Mouse (Mus musculus) limb, embryonic 15.5 days (tissue): ENCODE results near the gene Dok1. TPM values are rescaled to one million over a fixed set of nuclear protein-coding genes. Genes with fewer than 3 reads are reported as not detected.
A peak's percentile ranks its signal among the peaks of the same experiment; 100 is the strongest.

Experiments used
- ATAC-seq: fragments of 200-750 bp; cut with Nextera tagmentation; 2 replicates; pipeline ENCODE4 v1.8.0; 2017; ENCODE audit warnings: low read depth, moderate TSS enrichment; ENCODE audit not compliant: insufficient number of reproducible peaks, low FRiP score, low TSS enrichment
- H3K27ac ChIP-seq: fragments of 300-500 bp; sonication (generic); 2 replicates; pipeline ENCODE4 v1.5.1; 2015; ENCODE audit warnings: moderate library complexity, mild to moderate bottlenecking, inconsistent platforms
- H3K27me3 ChIP-seq: fragments of 300-500 bp; sonication (generic); 2 replicates; pipeline ENCODE4 v1.6.1; 2015; ENCODE audit warnings: inconsistent platforms
- H3K36me3 ChIP-seq: fragments of 300-500 bp; sonication (generic); 2 replicates; pipeline ENCODE4 v1.6.1; 2015; ENCODE audit warnings: inconsistent platforms
- H3K4me1 ChIP-seq: fragments of 300-500 bp; sonication (generic); 2 replicates; pipeline ENCODE4 v1.6.1; 2015; ENCODE audit warnings: inconsistent platforms
- H3K4me2 ChIP-seq: fragments of 300-500 bp; sonication (generic); 2 replicates; pipeline ENCODE4 v1.6.1; 2015; ENCODE audit warnings: mild to moderate bottlenecking, inconsistent platforms
- H3K4me3 ChIP-seq: fragments of 300-500 bp; sonication (generic); 2 replicates; pipeline ENCODE4 v1.5.1; 2015; ENCODE audit warnings: mild to moderate bottlenecking, inconsistent platforms
- H3K9ac ChIP-seq: fragments of 300-500 bp; sonication (generic); 2 replicates; pipeline ENCODE4 v1.6.1; 2015; ENCODE audit warnings: inconsistent platforms
- H3K9me3 ChIP-seq: fragments of 300-500 bp; sonication (generic); 2 replicates; pipeline ENCODE4 v1.6.1; 2016; ENCODE audit warnings: inconsistent platforms
- WGBS: fragments of 180-500 bp; shearing (Covaris S2); methylation state at CpG from one replicate; pipeline ENCODE4 v1.1.7; 2015; 5-methylcytosine and 5-hydroxymethylcytosine counted together
- polyA plus RNA-seq: library from polyadenylated mRNA; unstranded; fragments of >200 nt; fragmentation: Nextera tagmentation; extraction: Ambion mirVana; gene quantifications from 2 replicates; pipeline ENCODE4 v1.2.1, GENCODE M21; 2015

The Dok1 gene
- polyA plus RNA-seq, 1 experiment from 2014 or later = 13.1 TPM

DNA sequence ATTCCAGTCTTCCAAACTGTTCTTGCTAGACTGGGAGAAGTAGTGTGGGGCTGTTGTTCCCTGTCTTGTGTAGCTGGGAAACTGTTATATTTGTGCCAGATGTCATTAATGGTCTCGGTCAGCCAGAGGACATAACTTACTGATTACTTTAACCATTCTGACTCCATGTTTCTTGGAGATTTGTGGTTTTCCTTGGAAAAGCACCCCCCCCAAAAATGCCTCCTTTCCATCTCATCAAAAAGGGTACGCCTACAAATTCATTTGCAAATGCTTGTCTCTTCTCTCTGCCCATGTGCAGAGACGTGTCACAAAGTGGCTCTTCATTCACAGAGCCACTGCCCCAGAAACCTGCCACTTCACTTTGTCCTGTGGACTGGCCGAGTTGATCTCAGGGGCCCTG lies 8.8 kb downstream of the Dok1 start:
- Histone ChIP-seq H3K27ac (no peak overlapping the region), H3K9ac (no peak overlapping the region), H3K27me3 (no peaks in the 10 kb centered on the region), H3K4me3 (no peak overlapping the region), H3K9me3 (no peaks in the 10 kb centered on the region), H3K36me3 (no peaks in the 10 kb centered on the region), H3K4me1 (peaks cover 15% of the 10 kb centered on the region), H3K4me2 (no peak overlapping the region)
- WGBS = 58% methylated on average over 4 of the region's 4 CpGs
- no peak for ATAC-seq

DNA sequence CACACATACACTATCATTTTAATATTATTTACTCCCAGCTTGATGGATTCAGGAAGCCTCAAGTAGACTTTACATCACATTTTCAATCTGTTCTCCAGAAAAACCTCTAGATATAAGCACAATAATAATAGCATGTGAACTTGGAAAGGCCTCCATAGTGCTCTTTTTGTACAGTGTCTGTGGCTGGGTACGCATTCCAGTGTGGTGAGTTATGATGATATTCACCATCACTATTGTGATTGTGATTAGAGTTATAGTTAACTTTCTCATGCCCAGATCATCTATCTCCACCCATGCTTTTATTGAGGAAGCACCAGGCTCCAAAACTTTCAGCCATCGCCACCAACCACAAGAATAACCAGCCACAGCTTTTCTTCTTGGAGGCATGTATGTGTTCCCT lies 9.5 kb downstream of the Dok1 start:
- Histone ChIP-seq H3K27me3 (no peaks in the 10 kb centered on the region), H3K9me3 (no peaks in the 10 kb centered on the region), H3K9ac (no peak overlapping the region), H3K36me3 (no peaks in the 10 kb centered on the region), H3K4me2 (no peak overlapping the region), H3K27ac (no peak overlapping the region), H3K4me1 (peaks cover 9% of the 10 kb centered on the region), H3K4me3 (no peak overlapping the region)
- no peak for ATAC-seq
- WGBS = 88% methylated on average over 2 of the region's 2 CpGs

DNA sequence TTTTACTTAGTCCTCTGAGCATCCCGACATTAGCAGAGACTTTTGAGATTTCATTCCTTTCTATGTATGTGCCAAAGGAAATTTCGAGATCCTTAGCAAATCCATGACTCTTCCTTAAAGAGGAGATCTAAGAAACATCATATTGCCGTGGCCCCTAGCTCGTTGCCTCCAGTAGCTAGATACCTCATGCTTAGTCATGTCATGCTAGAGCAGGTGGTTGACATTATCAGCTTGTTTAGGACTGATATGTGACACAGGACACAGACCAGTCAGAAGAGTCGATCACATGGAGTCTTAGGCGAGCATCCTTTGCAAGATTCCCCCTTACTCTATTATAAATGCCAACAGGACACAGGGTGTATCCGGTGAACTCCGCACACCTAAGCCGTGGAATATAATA lies 10.3 kb downstream of the Dok1 start:
- ATAC-seq = no peak
- no peak overlapping the region for H3K9ac ChIP-seq
- H3K36me3 ChIP-seq = no peaks in the 10 kb centered on the region
- 84% methylated on average over 9 of the region's 9 CpGs for WGBS
- H3K9me3 ChIP-seq = no peaks in the 10 kb centered on the region
- H3K27ac ChIP-seq = no peak overlapping the region
- H3K4me3 ChIP-seq = no peak overlapping the region
- H3K27me3 ChIP-seq = no peaks in the 10 kb centered on the region
- H3K4me1 ChIP-seq = peaks cover 6% of the 10 kb centered on the region
- H3K4me2 ChIP-seq = no peak overlapping the region

DNA sequence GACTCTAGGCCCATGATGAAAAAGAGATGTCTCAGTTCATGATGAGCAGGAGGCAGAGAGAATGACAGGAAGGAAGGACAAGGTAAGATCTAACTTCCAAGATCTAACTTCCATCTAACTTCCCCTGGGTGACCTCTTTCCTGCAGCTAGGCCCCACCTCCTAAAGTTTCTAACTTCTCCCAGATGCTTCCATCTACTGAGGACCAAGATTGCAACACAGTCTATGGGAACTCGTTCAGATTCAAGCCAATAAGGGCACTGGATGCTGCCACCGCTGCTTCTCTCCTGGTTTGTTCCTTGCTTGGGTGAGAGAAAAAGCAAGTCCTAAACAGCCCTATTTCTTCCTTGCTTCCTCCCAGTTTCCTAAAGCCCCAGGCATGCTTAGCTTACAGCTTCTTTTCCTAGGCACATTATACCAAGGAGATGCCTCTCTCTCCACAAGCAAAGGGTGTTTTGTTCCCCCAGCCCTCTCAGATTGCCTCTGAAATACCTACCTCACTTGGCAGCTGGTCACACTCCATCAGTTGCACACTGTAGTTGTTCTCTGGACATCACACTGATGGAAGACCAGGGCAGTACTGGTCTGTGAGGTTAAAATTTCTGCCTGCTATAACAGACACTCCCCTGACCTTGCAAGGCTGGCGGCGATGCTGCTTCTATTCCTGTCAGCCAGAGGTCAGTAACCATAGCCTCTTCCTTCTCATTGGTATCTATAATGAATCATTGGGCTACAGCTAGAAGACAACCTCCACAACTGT lies 12.3 kb downstream of the Dok1 start:
- no peaks in the 10 kb centered on the region for H3K36me3 ChIP-seq
- no peak overlapping the region for H3K27ac ChIP-seq
- H3K4me1 ChIP-seq = 0 out of 2 replicates have a peak, but pooled peaks cover 5% of the 10 kb centered on the region
- H3K4me2 ChIP-seq = no peak overlapping the region
- H3K27me3 ChIP-seq = no peaks in the 10 kb centered on the region
- H3K4me3 ChIP-seq = no peak overlapping the region
- no peak for ATAC-seq
- WGBS = 79% methylated on average over 4 of the region's 4 CpGs
- no peak overlapping the region for H3K9ac ChIP-seq
- H3K9me3 ChIP-seq = no peaks in the 10 kb centered on the region

DNA sequence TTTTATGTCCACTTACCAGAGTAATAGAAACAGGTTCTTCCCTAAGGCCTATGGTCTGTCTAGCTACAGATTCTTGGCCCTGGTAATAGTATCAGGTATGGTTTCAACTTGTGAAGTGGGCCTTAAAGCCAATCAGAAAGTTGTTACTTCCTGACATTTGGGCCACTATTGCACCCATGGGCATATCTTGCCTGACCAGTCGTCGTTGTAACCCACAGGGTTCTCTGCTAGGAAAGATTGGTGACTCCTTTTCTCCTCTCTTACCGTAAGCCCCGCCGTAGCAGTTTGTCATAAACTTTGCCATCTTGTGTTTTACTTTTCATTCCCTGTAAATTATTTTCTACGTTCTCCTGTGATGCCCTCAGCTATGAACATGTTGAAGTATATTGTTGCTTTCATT lies 13.2 kb downstream of the Dok1 start:
- Histone ChIP-seq H3K9ac (no peak overlapping the region), H3K27ac (no peak overlapping the region), H3K4me2 (no peak overlapping the region), H3K4me3 (no peak overlapping the region), H3K9me3 (no peaks in the 10 kb centered on the region), H3K27me3 (no peaks in the 10 kb centered on the region), H3K36me3 (no peaks in the 10 kb centered on the region), H3K4me1 (0 out of 2 replicates have a peak, but pooled peaks cover 5% of the 10 kb centered on the region)
- no peak for ATAC-seq
- 83% methylated on average over 6 of the region's 6 CpGs for WGBS

DNA sequence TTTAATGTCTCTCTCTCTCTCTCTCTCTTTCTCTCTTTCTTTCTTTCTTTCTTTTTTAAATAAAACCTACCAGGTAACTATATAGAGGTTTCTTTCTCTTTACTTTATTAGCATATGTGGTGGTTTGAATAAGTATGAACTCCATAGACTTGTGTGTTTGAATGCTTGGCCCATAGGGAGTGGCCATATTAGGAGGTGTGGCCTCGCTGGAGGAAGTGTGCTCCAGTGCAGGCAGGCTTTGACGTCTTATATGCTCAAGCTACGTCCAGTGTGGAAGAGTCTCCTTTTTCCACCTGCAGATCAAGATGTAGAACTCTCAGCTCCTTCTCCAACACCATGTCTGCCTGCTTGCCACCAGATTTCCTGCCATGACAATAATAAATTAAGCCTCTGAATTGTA lies 14.2 kb downstream of the Dok1 start:
- Histone ChIP-seq H3K4me3 (no peak overlapping the region), H3K27ac (no peak overlapping the region), H3K27me3 (no peaks in the 10 kb centered on the region), H3K36me3 (no peaks in the 10 kb centered on the region), H3K9me3 (no peaks in the 10 kb centered on the region), H3K4me1 (0 out of 2 replicates have a peak, but pooled peaks cover 5% of the 10 kb centered on the region), H3K4me2 (no peak overlapping the region), H3K9ac (no peak overlapping the region)
- 61% methylated on average over 3 of the region's 3 CpGs for WGBS
- no peak for ATAC-seq

DNA sequence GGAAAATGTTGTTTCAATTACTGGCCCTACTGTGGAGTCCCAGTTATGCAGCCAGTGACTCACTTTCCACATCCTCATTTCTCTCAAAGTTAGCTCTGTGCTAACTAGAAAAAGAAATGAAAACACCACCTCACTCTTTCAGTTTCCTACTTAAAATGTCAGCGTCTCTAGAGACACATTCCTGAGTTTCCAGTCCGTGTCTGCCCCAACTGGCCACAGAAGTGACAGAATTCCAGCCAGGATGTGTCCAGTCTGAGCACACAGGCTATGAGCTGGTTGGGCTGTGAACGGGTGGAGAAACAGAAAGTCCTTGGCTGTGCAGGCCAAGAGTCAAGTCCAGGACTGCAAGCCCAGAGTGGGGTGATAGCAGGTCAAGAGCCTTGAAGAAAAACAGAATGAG lies 16.1 kb downstream of the Dok1 start:
- no peaks in the 10 kb centered on the region for H3K9me3 ChIP-seq
- no peak overlapping the region for H3K4me2 ChIP-seq
- H3K4me1 ChIP-seq = 0 out of 2 replicates have a peak, but pooled peaks cover 5% of the 10 kb centered on the region
- no peaks in the 10 kb centered on the region for H3K36me3 ChIP-seq
- 46% methylated on average over 3 of the region's 3 CpGs for WGBS
- no peaks in the 10 kb centered on the region for H3K27me3 ChIP-seq
- no peak for ATAC-seq
- H3K9ac ChIP-seq = no peak overlapping the region
- H3K27ac ChIP-seq = peak overlapping the region; percentile 30
- H3K4me3 ChIP-seq = no peak overlapping the region

DNA sequence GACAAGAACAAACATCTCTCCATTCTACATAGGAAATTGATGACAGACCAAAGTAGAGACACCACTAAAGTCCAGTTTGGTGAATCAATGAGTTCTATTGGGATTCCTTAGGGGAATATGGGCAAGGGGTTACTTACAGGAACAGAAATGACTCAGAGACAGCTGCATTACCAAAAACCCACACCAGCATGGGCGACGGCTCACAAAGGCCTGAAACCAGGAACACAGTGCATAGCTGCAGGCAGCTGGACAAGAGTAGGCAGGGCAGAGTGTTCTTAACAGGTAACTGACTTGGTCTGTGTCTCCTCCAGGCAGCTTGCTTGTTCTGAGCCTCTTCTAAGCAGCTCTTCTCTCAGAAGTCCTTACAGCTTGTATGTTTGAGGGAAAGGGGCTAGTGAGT lies 17.5 kb downstream of the Dok1 start:
- no peak overlapping the region for H3K4me3 ChIP-seq
- 0 out of 2 replicates have a peak, but pooled peaks cover 5% of the 10 kb centered on the region for H3K4me1 ChIP-seq
- no peak overlapping the region for H3K27ac ChIP-seq
- no peaks in the 10 kb centered on the region for H3K27me3 ChIP-seq
- H3K9ac ChIP-seq = no peak overlapping the region
- no peaks in the 10 kb centered on the region for H3K9me3 ChIP-seq
- H3K4me2 ChIP-seq = no peak overlapping the region
- WGBS = 84% methylated on average over 2 of the region's 2 CpGs
- no peaks in the 10 kb centered on the region for H3K36me3 ChIP-seq
- ATAC-seq = no peak

DNA sequence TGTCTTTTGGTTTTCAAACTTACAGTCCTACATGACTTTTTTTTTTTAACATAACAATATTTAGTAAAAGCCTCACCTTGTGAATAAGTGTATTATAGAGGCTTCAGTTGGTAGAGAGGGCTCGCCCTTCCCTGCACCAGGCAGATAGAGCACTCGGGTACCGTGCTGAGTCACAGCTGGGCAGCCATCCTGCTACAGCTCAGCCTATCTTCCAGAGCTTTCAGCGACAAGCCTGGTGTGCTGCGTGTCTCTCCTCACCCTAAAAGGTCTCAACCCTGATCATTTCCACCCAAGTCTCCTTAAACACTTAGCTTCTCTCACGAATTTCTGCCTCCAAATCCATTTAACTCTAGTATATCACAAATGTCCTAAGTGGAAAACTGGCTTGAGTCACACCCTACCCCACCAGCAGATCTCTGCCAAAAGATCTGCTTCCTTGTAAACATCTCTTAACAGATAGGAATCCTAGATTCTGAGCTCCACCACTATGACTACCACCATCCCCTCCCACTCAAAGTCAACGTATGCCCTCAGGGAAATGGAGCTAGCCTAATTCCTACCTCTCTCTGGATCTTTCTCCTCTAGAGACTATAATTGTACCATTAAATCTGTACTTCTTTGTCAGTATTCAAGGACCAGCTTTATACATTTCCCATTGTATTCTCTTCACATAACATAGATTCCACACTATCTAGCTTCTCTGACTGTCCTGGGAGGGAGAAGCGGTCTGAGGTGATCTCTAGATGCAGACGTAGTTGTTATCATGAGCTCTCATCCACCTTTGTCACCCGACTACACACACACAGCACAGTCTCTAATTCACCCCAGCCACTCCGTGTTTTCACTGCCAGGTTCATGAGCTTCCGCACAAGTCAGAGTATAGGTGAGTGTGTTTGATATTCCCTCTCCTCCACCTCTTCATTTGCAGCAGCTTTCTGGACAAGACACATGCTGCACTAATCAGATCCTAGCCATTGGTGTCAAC lies 18.5 kb downstream of the Dok1 start:
- H3K27ac ChIP-seq = no peak overlapping the region
- 0 out of 2 replicates have a peak, but pooled peaks cover 5% of the 10 kb centered on the region for H3K4me1 ChIP-seq
- ATAC-seq = no peak
- H3K4me2 ChIP-seq = no peak overlapping the region
- no peaks in the 10 kb centered on the region for H3K9me3 ChIP-seq
- no peaks in the 10 kb centered on the region for H3K27me3 ChIP-seq
- H3K4me3 ChIP-seq = no peak overlapping the region
- no peaks in the 10 kb centered on the region for H3K36me3 ChIP-seq
- WGBS = 70% methylated on average over 12 of the region's 12 CpGs
- H3K9ac ChIP-seq = no peak overlapping the region

DNA sequence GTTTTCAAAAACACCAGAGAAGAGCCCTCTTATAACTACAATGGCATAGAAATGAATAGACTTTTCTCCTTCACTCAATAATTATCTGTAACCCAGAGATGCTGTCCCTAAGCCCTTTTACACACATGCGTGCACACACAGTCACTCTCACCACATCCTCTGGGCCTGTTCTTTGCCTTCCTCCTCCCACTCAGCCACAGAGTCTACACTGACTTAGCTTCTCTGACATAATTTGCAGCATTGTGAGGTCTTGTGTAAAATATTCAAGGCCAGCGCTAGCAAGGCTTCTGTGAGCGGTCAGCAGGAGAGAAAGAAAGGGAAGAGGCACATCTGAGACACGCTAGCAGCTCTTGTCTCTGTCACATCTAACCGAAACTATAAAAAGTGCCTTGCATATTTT lies 19.8 kb downstream of the Dok1 start:
- Histone ChIP-seq H3K9ac (no peak overlapping the region), H3K4me2 (no peak overlapping the region), H3K4me1 (0 out of 2 replicates have a peak, but pooled peaks cover 5% of the 10 kb centered on the region), H3K4me3 (no peak overlapping the region), H3K27ac (no peak overlapping the region), H3K9me3 (no peaks in the 10 kb centered on the region), H3K36me3 (no peaks in the 10 kb centered on the region), H3K27me3 (no peaks in the 10 kb centered on the region)
- WGBS = 64% methylated on average over 5 of the region's 5 CpGs
- ATAC-seq = no peak

DNA sequence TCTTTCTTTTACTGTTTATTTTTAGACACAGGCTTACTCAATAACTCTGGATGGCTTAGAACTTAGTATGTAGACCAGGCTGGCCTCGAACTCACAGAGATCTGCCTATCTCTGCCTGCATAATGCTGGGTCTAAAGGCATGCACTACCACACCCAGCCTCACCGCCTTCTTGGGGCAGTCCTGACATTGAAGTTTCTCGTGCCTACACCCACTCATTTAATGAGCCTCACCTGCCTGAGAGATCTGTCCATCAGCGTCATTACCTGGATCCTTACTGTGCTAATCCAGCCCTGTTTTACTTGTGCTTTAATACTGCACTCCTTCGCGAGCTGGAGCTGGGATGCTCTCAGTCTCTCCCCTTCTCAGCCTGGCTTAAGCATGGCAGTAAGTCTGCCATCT lies 21.5 kb downstream of the Dok1 start:
- Histone ChIP-seq H3K4me2 (no peak overlapping the region), H3K9ac (no peak overlapping the region), H3K27ac (no peak overlapping the region), H3K4me1 (no peaks in the 10 kb centered on the region), H3K27me3 (no peaks in the 10 kb centered on the region), H3K36me3 (no peaks in the 10 kb centered on the region), H3K4me3 (no peak overlapping the region), H3K9me3 (no peaks in the 10 kb centered on the region)
- 65% methylated on average over 6 of the region's 6 CpGs for WGBS
- no peak for ATAC-seq

DNA sequence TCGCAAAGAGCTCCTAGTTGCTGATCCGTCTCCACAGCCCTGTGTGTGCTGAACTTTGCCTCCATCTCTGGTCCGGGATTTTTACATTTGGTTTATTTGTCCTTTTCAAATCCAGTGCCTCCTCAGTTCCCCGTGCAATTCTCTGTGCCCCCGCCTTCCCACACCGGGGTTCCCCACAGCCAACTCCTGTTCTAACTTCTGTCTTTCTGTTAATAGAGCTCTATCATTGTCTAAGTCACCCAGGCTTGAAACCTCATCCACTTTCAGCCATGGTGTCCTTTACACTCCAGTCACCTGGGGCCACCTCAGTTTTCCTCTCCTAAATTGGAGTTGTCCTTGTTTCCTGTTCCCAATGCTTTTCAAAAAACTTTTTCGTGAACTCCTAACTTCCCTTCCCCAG lies 22.0 kb downstream of the Dok1 start:
- Histone ChIP-seq H3K9me3 (no peaks in the 10 kb centered on the region), H3K27ac (no peak overlapping the region), H3K4me2 (no peak overlapping the region), H3K4me1 (no peaks in the 10 kb centered on the region), H3K9ac (no peak overlapping the region), H3K4me3 (no peak overlapping the region), H3K36me3 (no peaks in the 10 kb centered on the region), H3K27me3 (no peaks in the 10 kb centered on the region)
- no peak for ATAC-seq
- 81% methylated on average over 7 of the region's 7 CpGs for WGBS
